ENCODE assay signal across 26 mouse cellular contexts in genomic region chr9:28446278-28447064, GRCm38 (mm10).
DNase-seq lines count a peak whose midpoint lies in the region; ATAC-seq and TF ChIP-seq lines count a peak whose summit lies in the region.
"Had no signal": no experiment of that assay in that cellular context is flagged by ENCODE, and none has a peak within 500 bp of the region (broad histone marks: within the 10 kb centered on the region; RNA-seq: fewer than 3 reads in every experiment).

No protein-coding gene starts in this region.

- no peak overlapping the region for H3K27ac ChIP-seq in kidney, embryonic 15.5 days
- H3K27ac ChIP-seq in lung, postnatal 0 days (ENCODE audit: low read length): no peak overlapping the region
- H3K27ac ChIP-seq: embryonic facial prominence, embryonic 12.5 days; forebrain, embryonic 10.5 days; hindbrain, embryonic 10.5 days; hindbrain, embryonic 15.5 days; limb, embryonic 13.5 days; liver, embryonic 12.5 days; midbrain, embryonic 12.5 days; neural tube, embryonic 12.5 days had no signal

- 57% methylated on average over 4 of the region's 4 CpGs for WGBS in kidney, embryonic 15.5 days
- WGBS in lung, postnatal 0 days: 86% methylated on average over 4 of the region's 4 CpGs

- TF ChIP-seq CTCF in lung, postnatal 0 days (IDR thresholded peaks at IDR 0.05): no peak

- peak; percentile 64; the same call in 1 of the 2 replicates for ATAC-seq in kidney, embryonic 15.5 days (replicated peaks; ENCODE audit: low FRiP score)
- no peak for ATAC-seq in lung, postnatal 0 days
- ATAC-seq: forebrain, postnatal 0 days; inflammation-experienced regulatory T-cells, adult 6 months; liver, embryonic 12.5 days; liver, postnatal 0 days had no signal

- H3K4me1 ChIP-seq in kidney, embryonic 15.5 days: peaks cover 8% of the 10 kb centered on the region
- H3K4me1 ChIP-seq in lung, postnatal 0 days (ENCODE audit: insufficient read depth, low read depth, low read length): no peaks in the 10 kb centered on the region
- H3K4me1 ChIP-seq: embryonic facial prominence, embryonic 12.5 days; hindbrain, embryonic 10.5 days; limb, embryonic 13.5 days; liver, embryonic 12.5 days; megakaryocyte, embryonic 14.5 days; midbrain, embryonic 12.5 days had no signal

- no peaks in the 10 kb centered on the region for H3K9me3 ChIP-seq in kidney, embryonic 15.5 days (replicated peaks)
- H3K9me3 ChIP-seq in lung, postnatal 0 days (ENCODE audit: low read length): no peaks in the 10 kb centered on the region
- H3K9me3 ChIP-seq: embryonic facial prominence, embryonic 12.5 days; forebrain, embryonic 10.5 days; hindbrain, embryonic 10.5 days; hindbrain, embryonic 15.5 days; limb, embryonic 13.5 days; liver, embryonic 12.5 days; midbrain, embryonic 12.5 days; neural tube, embryonic 12.5 days had no signal

- TF ChIP-seq EP300 in lung, postnatal 0 days (IDR thresholded peaks at IDR 0.05): no peak

- H3K27me3 ChIP-seq in kidney, embryonic 15.5 days: no peaks in the 10 kb centered on the region
- no peaks in the 10 kb centered on the region for H3K27me3 ChIP-seq in lung, postnatal 0 days (replicated peaks; ENCODE audit: insufficient read depth, low read length)
- H3K27me3 ChIP-seq: embryonic facial prominence, embryonic 12.5 days; hindbrain, embryonic 15.5 days; limb, embryonic 13.5 days; liver, embryonic 12.5 days; megakaryocyte, embryonic 14.5 days; midbrain, embryonic 12.5 days; neural tube, embryonic 12.5 days had no signal

- no peak overlapping the region for H3K4me2 ChIP-seq in kidney, embryonic 15.5 days
- H3K4me2 ChIP-seq in lung, postnatal 0 days (replicated peaks; ENCODE audit: low read depth, low read length): no peak overlapping the region
- H3K4me2 ChIP-seq: embryonic facial prominence, embryonic 12.5 days; hindbrain, embryonic 15.5 days; limb, embryonic 13.5 days; liver, embryonic 12.5 days; midbrain, embryonic 12.5 days; neural tube, embryonic 12.5 days had no signal

- peak; percentile 26 for DNase-seq in cerebellum, postnatal 10 days
- DNase-seq in cerebellum, postnatal 4 days (ENCODE audit: low spot score in 2 of 2): no peak
- no peak for DNase-seq in kidney, postnatal 25 days
- DNase-seq in Muller cell, postnatal 12 days (ENCODE audit: inconsistent ontology term): peak; percentile 80
- DNase-seq in retina, embryonic 14.5 days (ENCODE audit: low spot score): peak; percentile 49
- DNase-seq in lung, postnatal 0 days (ENCODE audit: low spot score): no peak
- DNase-seq: adrenal gland, postnatal 14 days; embryo, embryonic 11 days; forebrain, postnatal 0 days; gastrocnemius, postnatal 14 days; heart, postnatal 14 days; kidney, adult 11 months; liver, postnatal 0 days; lung, postnatal 4 days had no signal

- no peaks in the 10 kb centered on the region for H3K36me3 ChIP-seq in kidney, embryonic 15.5 days
- no peaks in the 10 kb centered on the region for H3K36me3 ChIP-seq in lung, postnatal 0 days (ENCODE audit: insufficient read depth, low read length)
- H3K36me3 ChIP-seq: embryonic facial prominence, embryonic 12.5 days; forebrain, embryonic 10.5 days; hindbrain, embryonic 10.5 days; hindbrain, embryonic 15.5 days; limb, embryonic 13.5 days; liver, embryonic 12.5 days; midbrain, embryonic 12.5 days; neural tube, embryonic 12.5 days had no signal

- no peak overlapping the region for H3K4me3 ChIP-seq in kidney, embryonic 15.5 days (replicated peaks)
- no peak overlapping the region for H3K4me3 ChIP-seq in lung, postnatal 0 days (ENCODE audit: low read depth, low read length)
- H3K4me3 ChIP-seq: embryonic facial prominence, embryonic 12.5 days; forebrain, embryonic 10.5 days; hindbrain, embryonic 10.5 days; hindbrain, embryonic 15.5 days; limb, embryonic 13.5 days; liver, embryonic 12.5 days; megakaryocyte, embryonic 14.5 days; midbrain, embryonic 12.5 days; myocyte; neural tube, embryonic 12.5 days had no signal

- H3K9ac ChIP-seq in kidney, embryonic 15.5 days: no peak overlapping the region
- no peak overlapping the region for H3K9ac ChIP-seq in lung, postnatal 0 days (replicated peaks; ENCODE audit: low read depth)
- H3K9ac ChIP-seq: embryonic facial prominence, embryonic 12.5 days; forebrain, postnatal 0 days; hindbrain, embryonic 15.5 days; limb, embryonic 13.5 days; liver, embryonic 12.5 days; liver, postnatal 0 days; midbrain, embryonic 12.5 days; neural tube, embryonic 12.5 days had no signal

Comparison
In these comparisons a context has a peak if more than half of its experiments do, and no peak if none do; other contexts are left out.
1. DNase-seq: peak in cerebellum, postnatal 10 days (2 of 2), Muller cell, postnatal 12 days (single experiment) and retina, embryonic 14.5 days (single experiment); none in cerebellum, postnatal 4 days (0 of 2), kidney, postnatal 25 days (0 of 2) and lung, postnatal 0 days (single experiment).